Mouse (Mus musculus) forebrain, embryonic 15.5 days (tissue): Measurements from ENCODE around the gene Osgin1. TPM values are rescaled to one million over a fixed set of nuclear protein-coding genes. Genes with fewer than 3 reads are reported as not detected.

ENCODE experiments used
- ATAC-seq: fragments of 200-750 bp; cut with Nextera tagmentation; replicated peaks from 2 replicates; pipeline ENCODE4 v1.8.0; 2017; ENCODE audit warnings: mild to moderate bottlenecking, moderate TSS enrichment, moderate library complexity
- H3K27ac ChIP-seq: fragments of 300-500 bp; sonication (generic); replicated peaks from 2 replicates; pipeline ENCODE4 v1.5.1; 2015; ENCODE audit warnings: mild to moderate bottlenecking, inconsistent platforms
- H3K27me3 ChIP-seq: fragments of 300-500 bp; sonication (generic); 2 replicates; pipeline ENCODE4 v1.6.1; 2015; ENCODE audit warnings: inconsistent platforms
- H3K36me3 ChIP-seq: fragments of 300-500 bp; sonication (generic); 2 replicates; pipeline ENCODE4 v1.6.1; 2015; ENCODE audit warnings: mild to moderate bottlenecking, inconsistent platforms
- H3K4me1 ChIP-seq: fragments of 300-500 bp; sonication (generic); 2 replicates; pipeline ENCODE4 v1.6.1; 2015; ENCODE audit warnings: inconsistent platforms
- H3K4me2 ChIP-seq: fragments of 300-500 bp; sonication (generic); replicated peaks from 2 replicates; pipeline ENCODE4 v1.6.1; 2015; ENCODE audit warnings: mild to moderate bottlenecking, inconsistent platforms
- H3K4me3 ChIP-seq: fragments of 300-500 bp; sonication (generic); 2 replicates; pipeline ENCODE4 v1.5.1; 2015; ENCODE audit warnings: mild to moderate bottlenecking, inconsistent platforms
- H3K9ac ChIP-seq: fragments of 300-500 bp; sonication (generic); replicated peaks from 2 replicates; pipeline ENCODE4 v1.6.1; 2015; ENCODE audit warnings: mild to moderate bottlenecking, inconsistent platforms
- H3K9me3 ChIP-seq: fragments of 300-500 bp; sonication (generic); 2 replicates; pipeline ENCODE4 v1.6.1; 2016; ENCODE audit warnings: inconsistent platforms
- WGBS: fragments of 180-500 bp; shearing (Covaris S2); methylation state at CpG from one replicate; pipeline ENCODE4 v1.1.7; 2015; ENCODE audit warnings: mixed read lengths; 5-methylcytosine and 5-hydroxymethylcytosine counted together
- polyA plus RNA-seq: library from polyadenylated mRNA; unstranded; fragments of >200 nt; fragmentation: Nextera tagmentation; extraction: Ambion mirVana; gene quantifications from 2 replicates; pipeline ENCODE4 v1.2.1, GENCODE M21; 2015

The Osgin1 gene
- polyA plus RNA-seq, 1 experiment from 2014 or later: 0.19 TPM

DNA sequence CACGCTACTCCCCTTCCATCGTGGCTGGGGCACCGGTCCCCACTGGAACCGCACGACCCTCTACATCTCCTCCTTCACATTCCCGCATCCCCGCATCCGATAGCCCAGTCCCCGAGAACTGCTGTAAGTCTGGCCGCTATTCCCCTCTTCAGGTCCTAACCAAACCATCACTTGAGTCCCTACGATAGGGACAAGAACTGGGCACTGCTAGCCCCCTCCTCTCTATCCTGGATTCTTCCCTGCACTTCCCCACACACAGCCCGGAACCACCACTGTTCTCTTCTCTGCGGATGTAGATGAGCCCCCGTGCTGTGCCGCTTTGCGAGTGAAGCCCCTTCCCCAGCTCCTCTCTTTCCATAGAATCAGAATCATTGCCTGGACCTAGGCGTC lies 13.9 kb downstream of the Osgin1 start:
- H3K27me3 ChIP-seq: peaks cover 11% of the 10 kb centered on the region; the same call in 1 of the 2 replicates
- no peak overlapping the region for H3K27ac ChIP-seq
- H3K36me3 ChIP-seq: no peaks in the 10 kb centered on the region
- ATAC-seq: no peak
- peak overlapping the region; percentile 70 for H3K4me3 ChIP-seq
- peak overlapping the region; percentile 70 for H3K9ac ChIP-seq
- WGBS: under 1% methylated on average over 17 of the region's 17 CpGs
- H3K9me3 ChIP-seq: no peaks in the 10 kb centered on the region
- peak overlapping the region; percentile 96 for H3K4me2 ChIP-seq
- peaks cover 14% of the 10 kb centered on the region for H3K4me1 ChIP-seq

GRCm38 (mm10) chr8:119449627-119450026 lies 15.7 kb downstream of the Osgin1 start:
- no peak overlapping the region for H3K27ac ChIP-seq
- H3K4me2 ChIP-seq: no peak overlapping the region
- no peaks in the 10 kb centered on the region for H3K36me3 ChIP-seq
- H3K4me3 ChIP-seq: no peak overlapping the region
- H3K27me3 ChIP-seq: peaks cover 11% of the 10 kb centered on the region; the same call in 1 of the 2 replicates
- peaks cover 14% of the 10 kb centered on the region for H3K4me1 ChIP-seq
- no peak overlapping the region for H3K9ac ChIP-seq
- H3K9me3 ChIP-seq: no peaks in the 10 kb centered on the region
- WGBS: 73% methylated on average over 12 of the region's 12 CpGs
- ATAC-seq: no peak

DNA sequence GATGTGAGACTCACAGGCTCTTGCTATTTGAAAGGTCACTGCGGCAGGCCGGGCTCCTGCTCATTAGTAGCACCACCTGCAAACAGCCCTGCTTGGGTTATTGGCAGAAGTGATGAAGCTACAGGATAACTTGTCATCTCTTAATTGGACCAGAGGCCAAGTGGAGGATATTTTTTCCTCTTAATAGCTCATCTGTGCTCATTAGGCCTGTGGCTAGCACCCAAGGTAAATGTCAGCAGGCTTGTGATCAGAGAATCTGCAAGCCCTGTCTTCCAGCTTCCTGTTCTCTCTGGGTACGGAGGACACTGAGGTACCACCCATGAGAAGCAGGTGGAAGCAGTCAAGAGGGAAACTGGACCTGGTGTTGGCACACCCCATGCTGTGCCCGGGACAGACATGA lies 17.2 kb downstream of the Osgin1 start:
- H3K36me3 ChIP-seq: no peaks in the 10 kb centered on the region
- ATAC-seq: no peak
- peaks cover 11% of the 10 kb centered on the region; the same call in 1 of the 2 replicates for H3K27me3 ChIP-seq
- no peaks in the 10 kb centered on the region for H3K9me3 ChIP-seq
- H3K9ac ChIP-seq: no peak overlapping the region
- no peak overlapping the region for H3K4me3 ChIP-seq
- 85% methylated on average over 4 of the region's 4 CpGs for WGBS
- H3K4me1 ChIP-seq: peaks cover 12% of the 10 kb centered on the region
- no peak overlapping the region for H3K27ac ChIP-seq
- H3K4me2 ChIP-seq: no peak overlapping the region

DNA sequence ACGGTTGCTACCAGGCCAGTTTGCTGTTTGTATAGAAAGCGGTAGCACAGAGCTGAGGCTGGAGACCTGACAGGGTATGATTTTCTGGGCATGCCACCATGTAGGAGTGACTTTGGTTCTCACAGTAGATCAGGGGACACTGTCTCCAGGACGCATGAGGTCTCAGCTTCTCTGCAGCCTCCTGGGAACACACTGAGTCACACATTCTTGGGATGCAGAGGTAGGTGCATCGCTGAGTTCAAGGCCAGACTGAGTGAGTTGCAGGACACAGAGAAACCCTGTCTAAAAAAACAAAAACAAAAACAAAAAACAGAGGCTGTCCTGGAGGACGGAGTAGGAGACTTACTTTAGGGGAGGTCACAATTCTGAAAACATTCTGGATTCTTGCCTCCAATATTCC lies 19.0 kb downstream of the Osgin1 start:
- H3K27ac ChIP-seq: no peak overlapping the region
- ATAC-seq: no peak
- WGBS: 90% methylated on average over 5 of the region's 5 CpGs

GRCm38 (mm10) chr8:119456045-119456444 lies 22.1 kb downstream of the Osgin1 start:
- 87% methylated on average over 5 of the region's 5 CpGs for WGBS
- H3K36me3 ChIP-seq: no peaks in the 10 kb centered on the region
- H3K9ac ChIP-seq: no peak overlapping the region
- no peak overlapping the region for H3K4me3 ChIP-seq
- H3K27me3 ChIP-seq: no peaks in the 10 kb centered on the region
- no peak overlapping the region for H3K4me2 ChIP-seq
- no peaks in the 10 kb centered on the region for H3K9me3 ChIP-seq
- H3K4me1 ChIP-seq: peaks cover 15% of the 10 kb centered on the region
- no peak for ATAC-seq
- H3K27ac ChIP-seq: no peak overlapping the region

More for the DNA sequence above, 19.0 kb downstream of the Osgin1 start:
- Histone ChIP-seq H3K9me3 (no peaks in the 10 kb centered on the region), H3K9ac (no peak overlapping the region), H3K4me2 (no peak overlapping the region), H3K4me1 (no peaks in the 10 kb centered on the region), H3K27me3 (peaks cover 3% of the 10 kb centered on the region; the same call in 1 of the 2 replicates), H3K4me3 (no peak overlapping the region), H3K36me3 (no peaks in the 10 kb centered on the region)

DNA sequence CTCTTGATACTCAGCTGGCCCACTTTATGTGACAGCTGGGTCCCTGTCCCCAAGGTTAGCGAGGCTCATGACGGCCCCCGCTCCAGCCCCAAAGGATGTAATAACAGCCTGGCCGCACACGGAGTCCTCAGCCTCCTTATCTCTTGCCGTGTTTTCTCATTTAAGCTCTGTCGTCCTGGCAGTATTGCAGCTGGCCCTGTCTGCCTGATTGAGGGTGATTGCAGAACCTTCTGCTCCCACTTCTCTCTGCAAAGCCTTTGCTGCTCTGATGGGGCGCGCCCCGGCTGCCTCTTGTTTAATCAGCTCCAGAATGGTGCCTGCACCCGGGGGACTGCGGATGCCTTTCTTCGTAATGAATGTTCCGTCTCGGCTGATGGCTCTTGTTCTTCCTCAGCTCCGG lies 25.8 kb downstream of the Osgin1 start:
- 35% methylated on average over 16 of the region's 16 CpGs for WGBS
- no peak overlapping the region for H3K4me3 ChIP-seq
- ATAC-seq: 0 out of 2 replicates have a peak, but pooled peaks have one; percentile 19
- no peaks in the 10 kb centered on the region for H3K9me3 ChIP-seq
- peak overlapping the region; percentile 58 for H3K27ac ChIP-seq
- no peaks in the 10 kb centered on the region for H3K36me3 ChIP-seq
- H3K27me3 ChIP-seq: peaks cover under 1% of the 10 kb centered on the region; the same call in 1 of the 2 replicates
- H3K9ac ChIP-seq: no peak overlapping the region
- peaks cover 33% of the 10 kb centered on the region for H3K4me1 ChIP-seq
- peak overlapping the region; percentile 8 for H3K4me2 ChIP-seq

DNA sequence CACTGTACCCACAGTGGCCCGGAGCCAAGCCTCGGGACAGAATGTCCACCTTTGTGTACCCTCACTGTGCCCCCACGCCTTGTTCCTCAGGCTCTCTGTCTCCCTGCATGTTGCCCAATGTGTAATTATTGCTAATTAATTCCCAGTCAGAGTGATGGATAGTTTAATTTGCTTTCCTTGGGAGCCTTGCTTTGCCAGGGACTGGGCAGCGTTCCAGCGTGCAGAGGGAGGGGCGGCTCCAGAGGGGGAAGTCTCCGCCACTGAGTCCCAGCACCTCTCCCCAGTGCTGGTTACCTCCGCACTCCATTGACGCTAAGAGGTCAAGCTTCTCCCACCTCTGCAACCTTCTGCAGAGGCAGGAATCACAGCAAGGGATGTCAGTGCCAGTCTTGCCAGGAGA lies 27.4 kb downstream of the Osgin1 start:
- Histone ChIP-seq H3K4me1 (peaks cover 49% of the 10 kb centered on the region), H3K27ac (no peak overlapping the region), H3K36me3 (no peaks in the 10 kb centered on the region), H3K9ac (no peak overlapping the region), H3K4me3 (no peak overlapping the region), H3K4me2 (no peak overlapping the region), H3K27me3 (peaks cover 7% of the 10 kb centered on the region; the same call in 1 of the 2 replicates), H3K9me3 (no peaks in the 10 kb centered on the region)
- ATAC-seq: peak; percentile 66
- WGBS: 13% methylated on average over 9 of the region's 9 CpGs

GRCm38 (mm10) chr8:119463709-119464108 lies 29.8 kb downstream of the Osgin1 start:
- Histone ChIP-seq H3K4me3 (no peak overlapping the region), H3K9ac (no peak overlapping the region), H3K4me1 (peaks cover 54% of the 10 kb centered on the region), H3K4me2 (no peak overlapping the region), H3K27ac (no peak overlapping the region), H3K27me3 (peaks cover 7% of the 10 kb centered on the region; the same call in 1 of the 2 replicates), H3K9me3 (no peaks in the 10 kb centered on the region), H3K36me3 (no peaks in the 10 kb centered on the region)
- ATAC-seq: no peak
- WGBS: 36% methylated on average over 7 of the region's 7 CpGs

- H3K4me1 ChIP-seq: peaks cover 39% of the 10 kb centered on the region
- 0 out of 2 replicates have a peak overlapping the region, but pooled peaks have one; percentile 0 for H3K27ac ChIP-seq
- 2% methylated on average over 18 of the region's 18 CpGs for WGBS
- H3K4me3 ChIP-seq: no peak overlapping the region
- H3K9ac ChIP-seq: no peak overlapping the region
- H3K9me3 ChIP-seq: no peaks in the 10 kb centered on the region
- H3K4me2 ChIP-seq: peak overlapping the region; percentile 25
- peak; percentile 26; the same call in 1 of the 2 replicates for ATAC-seq
- peaks cover 7% of the 10 kb centered on the region; the same call in 1 of the 2 replicates for H3K27me3 ChIP-seq
- H3K36me3 ChIP-seq: no peaks in the 10 kb centered on the region
These were observed 32.2 kb downstream of the Osgin1 start for GRCm38 (mm10) chr8:119466105-119466504.

- Histone ChIP-seq H3K4me1 (peaks cover 32% of the 10 kb centered on the region), H3K4me2 (no peak overlapping the region), H3K36me3 (no peaks in the 10 kb centered on the region), H3K4me3 (no peak overlapping the region), H3K9ac (no peak overlapping the region), H3K27ac (0 out of 2 replicates have a peak overlapping the region, but pooled peaks have one; percentile 0), H3K27me3 (peaks cover 7% of the 10 kb centered on the region; the same call in 1 of the 2 replicates), H3K9me3 (no peaks in the 10 kb centered on the region)
- ATAC-seq: no peak
- WGBS: 65% methylated on average over 10 of the region's 10 CpGs
These were observed 32.9 kb downstream of the Osgin1 start for GRCm38 (mm10) chr8:119466794-119467193.

GRCm38 (mm10) chr8:119468091-119468490 lies 34.2 kb downstream of the Osgin1 start:
- H3K4me1 ChIP-seq: peaks cover 31% of the 10 kb centered on the region
- no peak overlapping the region for H3K9ac ChIP-seq
- H3K27me3 ChIP-seq: peaks cover 7% of the 10 kb centered on the region; the same call in 1 of the 2 replicates
- no peak overlapping the region for H3K4me2 ChIP-seq
- no peak overlapping the region for H3K4me3 ChIP-seq
- H3K9me3 ChIP-seq: no peaks in the 10 kb centered on the region
- whole genome bisulfite sequencing: 93% methylated on average over 8 of the region's 8 CpGs
- ATAC-seq: no peak
- no peak overlapping the region for H3K27ac ChIP-seq
- H3K36me3 ChIP-seq: no peaks in the 10 kb centered on the region

DNA sequence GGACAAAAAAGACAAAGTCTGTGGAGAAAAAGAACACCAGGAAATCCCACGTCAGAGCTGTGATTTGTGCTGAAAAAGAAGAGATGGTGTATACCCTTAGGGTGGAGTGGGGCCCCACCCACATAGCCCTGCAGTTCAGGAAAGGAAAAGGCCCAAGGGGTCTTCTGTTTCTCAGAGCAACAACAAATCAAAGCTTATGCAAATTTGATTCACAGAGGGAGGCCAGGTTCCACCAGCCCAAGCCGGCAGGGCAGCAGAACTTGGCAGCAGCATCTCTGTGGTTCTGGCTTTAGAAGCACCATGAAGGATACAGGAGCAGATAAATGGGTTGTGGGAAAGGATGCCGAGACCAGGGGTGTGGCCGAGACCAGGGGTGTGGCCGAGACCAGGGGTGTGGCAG lies 44.8 kb downstream of the Osgin1 start:
- WGBS: 35% methylated on average over 5 of the region's 5 CpGs
- ATAC-seq: no peak
- H3K9ac ChIP-seq: no peak overlapping the region

More for the DNA sequence above, 44.8 kb downstream of the Osgin1 start:
- H3K27me3 ChIP-seq: no peaks in the 10 kb centered on the region
- H3K4me2 ChIP-seq: no peak overlapping the region
- H3K4me1 ChIP-seq: no peaks in the 10 kb centered on the region
- no peaks in the 10 kb centered on the region for H3K36me3 ChIP-seq
- no peaks in the 10 kb centered on the region for H3K9me3 ChIP-seq
- H3K27ac ChIP-seq: no peak overlapping the region
- no peak overlapping the region for H3K4me3 ChIP-seq
